Mouse (Mus musculus) hindlimb bud, embryonic 11.5 days (tissue): ENCODE measurements around the gene Olfr402.
"Not testable (repeated sequence)": the region's sequence is repeated elsewhere in the genome, so short reads cannot be mapped to it uniquely, and the experiment has no call there.

Experiments used
- DNase-seq: peaks from one replicate; pipeline ENCODE4 v3.0.0-alpha.2; 2012; ENCODE audit warnings: low read depth, low spot score; ENCODE audit errors: extremely low spot score

Olfr402 gene

GRCm38 (mm10) chr11:74153229-74153628 is at the start of gene Olfr402:
Gene Olfr402, plus strand, starts transcription at chr11:74153529.
- DNase-seq, result no peak

DNA sequence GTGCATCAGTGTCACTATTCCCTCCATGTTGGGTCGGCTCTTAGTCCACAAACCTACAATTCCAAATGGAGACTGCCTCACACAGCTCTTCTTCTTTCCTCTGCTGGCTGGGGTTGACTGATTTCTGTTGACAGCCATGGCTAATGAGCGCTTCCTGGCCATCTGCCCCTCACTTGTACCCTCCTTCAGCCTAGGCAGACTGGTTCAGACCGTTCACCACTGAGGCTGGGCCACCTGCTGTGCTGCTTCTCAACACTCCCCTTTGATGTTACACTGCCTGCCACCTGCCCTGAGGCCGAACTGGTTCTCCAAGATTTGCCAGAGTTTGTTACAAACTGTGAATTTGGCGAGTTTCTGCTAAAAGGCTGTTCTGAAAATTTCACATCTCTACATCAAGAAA is 48.3 kb upstream of the Olfr402 start:
- DNase-seq, result no peak

DNA sequence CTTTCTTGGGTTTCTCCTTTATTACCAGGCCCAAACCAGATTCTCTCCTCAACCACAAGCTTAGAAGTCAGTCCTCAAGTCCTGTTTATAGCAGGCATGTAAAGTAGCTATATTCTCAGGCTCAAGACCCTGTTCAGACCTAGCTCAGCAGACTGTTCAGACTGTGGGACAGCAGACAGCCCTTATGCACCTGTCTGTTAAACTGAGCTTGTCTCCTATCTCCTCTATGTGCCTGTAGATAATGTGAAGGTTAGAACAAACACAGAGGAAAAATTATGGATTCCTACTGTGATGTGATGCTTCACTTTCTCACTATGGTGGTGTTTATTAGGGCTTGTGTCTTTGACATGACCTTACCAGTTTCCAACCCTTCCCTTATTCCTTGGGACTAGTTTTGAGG is 39.9 kb upstream of the Olfr402 start, which contains the start of gene Olfr401:
Olfr401 (plus strand) TSS at position 301 of the 400 bp plus-strand sequence.
- no peak for DNase-seq

GRCm38 (mm10) chr11:74140001-74140400 is 13.3 kb upstream of the Olfr402 start:
- not testable (repeated sequence) for DNase-seq

DNA sequence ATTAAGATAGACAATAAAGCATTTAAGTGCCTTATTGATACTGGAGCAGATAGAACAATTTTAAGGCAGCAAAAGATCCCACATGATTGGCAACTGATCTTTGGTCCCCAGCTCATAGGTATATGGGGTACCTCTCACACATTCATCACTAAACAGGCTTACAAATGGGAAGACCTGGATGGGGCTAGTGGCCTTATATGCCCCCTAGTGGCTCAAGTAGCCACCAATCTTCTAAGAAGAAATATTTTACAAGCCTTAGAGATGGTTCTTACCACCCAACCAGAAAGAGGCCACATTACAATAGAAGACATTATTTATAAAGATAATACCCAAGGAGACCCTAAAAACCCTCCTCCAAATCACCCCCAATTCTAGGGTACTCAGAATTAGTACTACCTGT is 7.5 kb upstream of the Olfr402 start:
- no peak for DNase-seq

DNA sequence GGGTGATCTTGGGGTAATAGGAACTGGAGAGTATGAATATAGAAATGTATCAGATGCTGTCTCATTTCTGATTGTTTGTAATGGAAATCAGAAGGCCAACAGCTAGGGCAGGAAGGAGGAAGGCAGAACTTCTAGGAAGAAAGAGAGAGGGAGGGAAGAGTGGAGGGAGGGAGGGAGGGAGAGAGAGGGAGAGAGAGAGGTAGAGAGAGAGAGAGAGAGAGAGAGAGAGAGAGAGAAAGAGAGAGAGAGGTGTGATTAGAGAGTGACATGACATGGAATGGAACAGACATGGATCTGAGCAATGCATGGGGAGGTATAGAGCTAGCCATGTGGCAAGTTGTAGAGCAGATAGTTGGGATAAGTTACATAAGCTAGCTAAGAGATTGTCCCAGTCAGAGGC is 15.4 kb downstream of the Olfr402 start:
- DNase-seq, result no peak

DNA sequence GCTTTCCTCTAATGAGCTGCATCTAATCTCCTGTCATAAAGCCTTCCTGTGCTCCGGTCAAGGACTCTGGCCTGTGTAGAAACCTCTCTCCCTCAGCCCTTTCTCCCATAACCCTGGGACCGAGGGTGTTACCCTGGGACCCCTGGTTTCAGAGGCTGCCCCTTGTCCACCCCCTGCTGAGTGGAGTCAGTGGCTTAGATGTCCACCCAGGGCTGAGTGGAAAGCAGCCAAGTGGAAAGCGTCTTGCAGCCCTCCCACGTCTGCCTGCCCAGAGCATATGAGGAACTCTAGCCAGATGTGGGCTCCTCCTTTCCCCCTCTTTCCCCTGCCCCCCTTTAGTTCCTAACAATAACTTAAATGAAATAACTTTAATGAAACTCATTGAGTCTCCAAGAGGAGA is 29.8 kb downstream of the Olfr402 start:
- no peak for DNase-seq

- DNase-seq, result no peak
These were observed 30.4 kb downstream of the Olfr402 start for GRCm38 (mm10) chr11:74183745-74184144.

- DNase-seq, result no peak
These were observed 32.6 kb downstream of the Olfr402 start, which contains the start of gene Olfr403 for GRCm38 (mm10) chr11:74185949-74186348. Gene Olfr403, plus strand, starts transcription at chr11:74186249.
